Mouse (Mus musculus): ENCODE measurements at regions not wholly inside any gene's neighbourhood (a gene's known extent, or its start where the extent isn't known, plus 50 kb on each side); places are given as distances from the start of the nearest gene placed in this dataset.

DNA sequence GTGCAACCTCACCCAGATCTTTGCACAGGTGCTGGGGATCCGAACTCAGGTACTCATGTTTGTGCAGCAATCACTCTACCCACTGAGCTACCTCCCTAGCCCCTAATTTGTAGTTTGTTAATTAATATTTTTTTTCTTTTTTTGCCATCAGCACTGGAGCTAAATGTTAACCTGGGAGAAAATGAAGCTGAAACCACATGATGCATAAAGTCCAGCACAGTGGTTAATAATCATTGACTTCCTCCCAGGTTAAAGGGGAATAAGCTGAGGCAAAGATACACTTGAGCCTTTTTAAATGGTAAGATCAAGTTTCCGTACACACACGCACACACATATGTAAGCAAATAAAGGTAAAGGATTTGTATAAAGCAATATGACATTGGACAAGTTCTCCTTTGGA lies 273.0 kb upstream of the Maf start:
- H3K79me2 ChIP-seq (ENCODE audit: control insufficient read depth, insufficient read depth, low read length, poor library complexity): no peaks in the 10 kb centered on the region
- no peak overlapping the region for H3K27ac ChIP-seq (ENCODE audit: control insufficient read depth, low read depth, low read length)
- H3K4me3 ChIP-seq (ENCODE audit: control insufficient read depth in 1 of 2, insufficient read depth in 1 of 2, low read depth in 2 of 2, low read length in 2 of 2): no peak overlapping the region
- DNase-seq (ENCODE audit: low read depth, low spot score): no peak
- no peaks in the 10 kb centered on the region for H3K4me1 ChIP-seq (ENCODE audit: control insufficient read depth in 1 of 2, insufficient read depth in 2 of 2, low read length in 2 of 2)
- H3K9ac ChIP-seq (ENCODE audit: control insufficient read depth, low read depth, low read length, poor library complexity, severe bottlenecking): no peak overlapping the region
- no peaks in the 10 kb centered on the region for H3K36me3 ChIP-seq (ENCODE audit: control insufficient read depth in 1 of 2, insufficient read depth in 2 of 2, low read length in 2 of 2)
- TF ChIP-seq GATA1 (IDR thresholded peaks at IDR 0.05; ENCODE audit: low read depth, low read length) (no peak), ZKSCAN1 (IDR thresholded peaks at IDR 0.05; ENCODE audit: low read depth, low read length) (no peak), CHD1 (IDR thresholded peaks at IDR 0.05; ENCODE audit: low read depth, low read length) (no peak), ZNF384 (IDR thresholded peaks at IDR 0.05; ENCODE audit: low read depth, low read length) (no peak), TCF12 (IDR thresholded peaks at IDR 0.05; ENCODE audit: low read depth, low read length) (no peak), POLR2A (IDR thresholded peaks at IDR 0.05; ENCODE audit: control insufficient read depth in 1 of 2, insufficient read depth in 1 of 2, low read depth in 1 of 2, low read length in 2 of 2, poor library complexity in 1 of 2) (no peak), NRF1 (IDR thresholded peaks at IDR 0.05; ENCODE audit: insufficient read depth, low read depth, low read length, poor library complexity, severe bottlenecking) (no peak)
- H3K9me3 ChIP-seq (replicated peaks; ENCODE audit: insufficient read depth, low read length): no peaks in the 10 kb centered on the region
- H3K27me3 ChIP-seq (ENCODE audit: control insufficient read depth in 1 of 2, insufficient read depth in 2 of 2, low read length in 2 of 2): no peaks in the 10 kb centered on the region

DNA sequence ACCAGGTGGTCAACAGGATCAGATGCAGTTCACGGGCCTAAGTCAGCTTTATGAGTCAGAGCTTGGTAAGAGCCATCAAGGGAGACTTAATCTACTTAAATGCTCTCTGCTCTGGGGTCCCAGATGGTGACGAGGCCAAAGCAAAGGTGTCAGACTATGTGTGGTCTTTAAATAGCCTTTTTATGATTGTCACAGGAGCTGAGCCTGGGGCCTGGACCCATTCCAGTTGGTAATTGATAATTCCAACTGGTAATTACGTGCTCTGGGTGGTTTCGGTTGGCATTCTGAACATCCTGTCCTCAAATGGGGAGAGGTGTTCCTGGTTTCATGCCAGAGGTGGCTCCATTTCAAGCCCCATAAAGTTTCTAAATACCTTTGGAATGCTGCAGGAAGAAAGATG lies 269.6 kb upstream of the Maf start:
- H3K9me3 ChIP-seq (replicated peaks; ENCODE audit: insufficient read depth, low read length): no peaks in the 10 kb centered on the region
- H3K27ac ChIP-seq (ENCODE audit: control insufficient read depth, low read depth, low read length): no peak overlapping the region
- no peaks in the 10 kb centered on the region for H3K4me1 ChIP-seq (ENCODE audit: control insufficient read depth in 1 of 2, insufficient read depth in 2 of 2, low read length in 2 of 2)
- H3K36me3 ChIP-seq (ENCODE audit: control insufficient read depth in 1 of 2, insufficient read depth in 2 of 2, low read length in 2 of 2): no peaks in the 10 kb centered on the region
- H3K27me3 ChIP-seq (ENCODE audit: control insufficient read depth in 1 of 2, insufficient read depth in 2 of 2, low read length in 2 of 2): no peaks in the 10 kb centered on the region
- no peak overlapping the region for H3K4me3 ChIP-seq (ENCODE audit: control insufficient read depth in 1 of 2, insufficient read depth in 1 of 2, low read depth in 2 of 2, low read length in 2 of 2)
- no peak for DNase-seq (ENCODE audit: low read depth, low spot score)
- no peaks in the 10 kb centered on the region for H3K79me2 ChIP-seq (ENCODE audit: control insufficient read depth, insufficient read depth, low read length, poor library complexity)
- no peak overlapping the region for H3K9ac ChIP-seq (ENCODE audit: control insufficient read depth, low read depth, low read length, poor library complexity, severe bottlenecking)
- TF ChIP-seq MYB (IDR thresholded peaks at IDR 0.05; ENCODE audit: low read depth, low read length) (no peak), CHD2 (IDR thresholded peaks at IDR 0.05; ENCODE audit: low read length) (no peak), MAFK (IDR thresholded peaks at IDR 0.05; ENCODE audit: borderline replicate concordance, low read depth, low read length) (no peak), CTCF (IDR thresholded peaks at IDR 0.05 in 2 of 3, conservative IDR thresholded peaks at IDR 0.05 in 1 of 3; ENCODE audit: control insufficient read depth in 1 of 3, insufficient read depth in 1 of 3, low read depth in 2 of 3, low read length in 3 of 3, poor library complexity in 1 of 3, severe bottlenecking in 1 of 3) (no peak), ZC3H11A (IDR thresholded peaks at IDR 0.05; ENCODE audit: low read depth, low read length) (no peak), TAL1 (IDR thresholded peaks at IDR 0.05; ENCODE audit: low read length) (no peak), ELF1 (IDR thresholded peaks at IDR 0.05; ENCODE audit: low read depth, low read length) (no peak), USF1 (IDR thresholded peaks at IDR 0.05; ENCODE audit: low read depth, low read length) (no peak), MAZ (IDR thresholded peaks at IDR 0.05; ENCODE audit: low read depth, low read length) (no peak), ZNF384 (IDR thresholded peaks at IDR 0.05; ENCODE audit: low read depth, low read length) (no peak), RAD21 (IDR thresholded peaks at IDR 0.05; ENCODE audit: low read depth, low read length) (no peak), CHD1 (IDR thresholded peaks at IDR 0.05; ENCODE audit: low read depth, low read length) (no peak), NRF1 (IDR thresholded peaks at IDR 0.05; ENCODE audit: insufficient read depth, low read depth, low read length, poor library complexity, severe bottlenecking) (no peak), MEF2A (IDR thresholded peaks at IDR 0.05; ENCODE audit: extremely low read depth, insufficient replicate concordance, low read depth, low read length, poor library complexity, severe bottlenecking) (no peak), TCF12 (IDR thresholded peaks at IDR 0.05; ENCODE audit: low read depth, low read length) (no peak), ETS1 (IDR thresholded peaks at IDR 0.05; ENCODE audit: low read depth, low read length) (no peak), SIN3A (IDR thresholded peaks at IDR 0.05; ENCODE audit: low read length) (no peak), POLR2A (IDR thresholded peaks at IDR 0.05; ENCODE audit: control insufficient read depth in 1 of 2, insufficient read depth in 1 of 2, low read depth in 1 of 2, low read length in 2 of 2, poor library complexity in 1 of 2) (no peak), EP300 (IDR thresholded peaks at IDR 0.05; ENCODE audit: low read depth in 1 of 2, low read length in 2 of 2) (no peak)

All from MEL (cell line).